Mouse (Mus musculus) mammary gland, adult 2 months (tissue): ENCODE results near the gene Gm8138. TPM values are rescaled to one million over a fixed set of nuclear protein-coding genes. Genes with fewer than 3 reads are reported as not detected.

Experiments
- polyA plus RNA-seq: library from polyadenylated mRNA; depleted of rRNA; stranded (reverse); fragments of >200 nt; gene quantifications from 2 replicates; pipeline ENCODE4 v1.2.3, GENCODE M21; 2012; ENCODE audit warnings: low replicate concordance; rRNA removed

Gene Gm8138
- polyA plus RNA-seq, result not detected in 2 replicates

GRCm38 (mm10) chr14:43416250-43416649 is at the start of gene Gm8138:
Gene Gm8138 (minus strand): TSS chr14:43416350.

Other genes with a start within 250 kb of the Gm8138 start
- not detected in 2 replicates for gene Gm7233, start 236.5 kb downstream of the Gm8138 start, polyA plus RNA-seq
- not detected in 2 replicates for gene Gm8122, start 181.0 kb downstream of the Gm8138 start, polyA plus RNA-seq
- not detected in 2 replicates for gene Gm8126, start 157.7 kb downstream of the Gm8138 start, polyA plus RNA-seq
- gene Gm9732, start 141.3 kb downstream of the Gm8138 start, polyA plus RNA-seq, result not detected in 2 replicates
- gene Gm8127, start 122.5 kb downstream of the Gm8138 start, polyA plus RNA-seq, result not detected in 2 replicates
- not detected in 2 replicates for gene 1700001F09Rik, start 68.5 kb downstream of the Gm8138 start, polyA plus RNA-seq
- not detected in 2 replicates for gene Gm5799, start 127.2 kb upstream of the Gm8138 start, polyA plus RNA-seq
- gene Gm17654, start 162.8 kb upstream of the Gm8138 start, polyA plus RNA-seq, result not detected in 2 replicates
- gene Gm10375, start 191.7 kb upstream of the Gm8138 start, polyA plus RNA-seq, result not detected in 2 replicates